Mouse (Mus musculus) megakaryocyte-erythroid progenitor cell, adult 5-6 weeks (primary cell): ENCODE measurements around the gene Ctnna3. TPM values are rescaled to one million over a fixed set of nuclear protein-coding genes. Genes with fewer than 3 reads are reported as not detected.

ENCODE experiments used
- ATAC-seq: replicated peaks from 2 replicates; pipeline ENCODE4 v1.8.0; 2016; ENCODE audit warnings: mild to moderate bottlenecking, inconsistent platforms; ENCODE audit not compliant: severe bottlenecking, poor library complexity, low FRiP score, low TSS enrichment
- total RNA-seq, 2 experiments: library from RNA; stranded (forward) in 1 of 2; stranded (reverse) in 1 of 2; fragments of 200-1000, 215-1000 nt in 1 of 2; fragments of >200 nt in 1 of 2; fragmentation: Nextera tagmentation in 1 of 2; gene quantifications; 2 replicates each; pipeline ENCODE4 v1.2.3; 2014 to 2017

Ctnna3 gene
- total RNA-seq, 2 experiments from 2014 or later = not detected

DNA sequence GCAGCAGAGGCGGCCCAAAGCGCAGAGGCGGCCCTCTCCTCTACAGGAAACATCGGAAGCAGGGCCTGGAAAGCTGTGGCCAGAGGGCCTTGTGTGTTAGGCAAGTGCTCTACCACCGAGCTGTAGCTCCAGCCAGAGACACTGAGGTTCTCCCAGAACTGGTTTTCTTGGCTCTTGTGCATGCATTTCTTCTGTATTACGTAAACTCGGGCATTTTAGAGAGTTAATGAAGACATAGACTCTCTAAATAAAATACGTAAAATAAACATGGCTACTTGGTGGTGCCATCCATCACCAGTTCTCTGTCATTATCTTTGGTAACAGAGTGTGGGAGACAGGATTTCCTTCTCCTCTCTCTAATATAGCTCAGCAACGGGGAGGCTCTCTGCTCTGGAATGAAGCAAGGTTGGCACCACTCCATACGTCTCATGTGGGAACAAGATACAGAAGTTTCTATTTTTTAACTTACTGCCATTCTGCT, 46.3 kb downstream of the Ctnna3 start:
- ATAC-seq = no peak

DNA sequence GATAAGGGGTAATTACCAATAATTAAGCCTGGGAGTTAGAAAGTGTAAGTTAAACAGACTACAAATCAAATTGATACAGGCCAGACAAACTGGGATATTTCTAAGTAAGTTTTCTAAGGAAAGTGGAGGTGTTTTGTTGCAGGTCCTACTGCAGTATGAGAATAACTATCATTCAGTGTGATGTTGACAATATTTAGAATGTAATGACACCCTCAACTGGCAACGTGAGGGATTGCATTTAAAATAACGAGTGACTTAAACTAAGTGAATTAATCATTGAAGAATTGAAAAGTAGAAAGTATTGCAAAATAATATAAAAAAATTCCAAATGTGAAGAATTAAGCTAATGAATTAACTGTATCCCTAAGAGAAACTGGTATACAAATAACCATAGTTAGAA, 49.0 kb downstream of the Ctnna3 start:
- no peak for ATAC-seq

DNA sequence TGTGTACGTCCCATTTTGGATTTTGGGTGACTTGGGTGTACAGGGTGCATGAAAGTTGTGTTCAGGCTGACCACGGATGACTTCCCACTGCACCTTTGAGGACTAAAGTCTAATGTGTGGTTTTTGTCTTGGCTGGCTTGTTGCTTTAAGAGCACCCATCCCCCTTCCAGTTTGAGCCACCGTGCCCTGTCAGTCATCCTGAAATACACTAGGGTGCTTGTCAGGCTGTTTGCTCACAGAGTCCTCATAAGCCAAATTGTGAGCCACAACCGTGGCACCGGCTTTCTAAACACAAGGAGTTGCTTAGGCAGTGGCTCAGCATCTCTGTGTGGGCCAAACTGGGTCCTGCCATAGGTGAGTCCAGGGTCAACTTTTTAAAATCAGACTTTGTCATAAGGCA, 50.2 kb downstream of the Ctnna3 start:
- no peak for ATAC-seq

DNA sequence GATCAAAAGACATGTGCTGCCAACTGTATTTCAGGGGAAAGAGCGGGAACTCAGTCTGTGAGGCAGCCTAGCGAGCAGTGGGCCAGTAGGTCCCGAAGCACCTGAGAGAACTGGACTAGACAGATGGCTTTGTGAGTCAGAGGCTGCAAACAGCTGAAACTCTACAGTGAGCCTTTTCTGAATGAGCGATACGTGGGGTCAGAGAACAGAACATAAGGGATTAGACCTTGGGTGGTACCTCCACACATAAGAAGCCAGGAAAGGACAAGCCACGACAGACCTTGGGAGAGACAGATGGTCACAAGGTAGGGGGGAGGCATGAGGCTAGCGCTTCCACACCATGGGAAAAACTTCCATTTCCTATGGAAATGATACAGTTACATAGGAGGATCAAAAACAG, 58.4 kb downstream of the Ctnna3 start:
- no peak for ATAC-seq

DNA sequence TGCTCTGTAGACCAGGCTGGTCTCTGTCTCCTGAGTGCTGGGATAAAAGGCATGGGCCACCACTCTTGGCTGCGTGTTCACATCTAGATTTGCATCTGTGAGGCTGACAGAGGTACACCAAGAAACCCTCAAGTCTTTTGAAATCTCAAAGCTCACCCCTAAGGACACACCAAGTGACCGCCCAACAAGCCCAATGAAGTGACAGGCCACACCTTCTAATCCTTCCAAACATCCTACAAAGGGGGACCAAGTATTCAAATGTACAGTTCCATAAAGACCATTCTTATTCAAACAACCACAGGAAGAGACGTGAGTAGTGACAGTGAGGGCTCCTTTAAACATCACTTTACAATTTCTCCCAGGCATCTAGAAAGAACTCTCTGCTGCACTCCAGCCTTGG, 94.1 kb downstream of the Ctnna3 start:
- no peak for ATAC-seq

DNA sequence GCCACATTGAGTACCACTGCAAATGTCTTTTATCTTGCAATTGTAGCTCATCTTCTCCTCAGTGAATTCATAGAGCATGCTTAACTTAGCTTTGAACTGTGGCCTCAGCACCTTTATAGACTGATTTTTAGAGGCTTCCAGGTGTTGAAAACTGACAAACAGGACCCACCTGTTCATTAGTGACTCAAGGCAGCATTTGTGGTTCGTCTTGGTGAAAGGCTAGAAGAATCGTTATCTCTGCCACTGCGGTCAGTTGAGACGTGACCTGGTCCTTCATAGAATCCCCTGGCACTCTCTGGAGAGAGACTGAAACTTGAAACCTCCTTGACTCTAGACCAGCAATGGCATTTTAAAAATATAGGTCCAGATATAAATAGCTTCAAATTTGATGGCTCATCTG, 96.1 kb downstream of the Ctnna3 start:
- no peak for ATAC-seq

DNA sequence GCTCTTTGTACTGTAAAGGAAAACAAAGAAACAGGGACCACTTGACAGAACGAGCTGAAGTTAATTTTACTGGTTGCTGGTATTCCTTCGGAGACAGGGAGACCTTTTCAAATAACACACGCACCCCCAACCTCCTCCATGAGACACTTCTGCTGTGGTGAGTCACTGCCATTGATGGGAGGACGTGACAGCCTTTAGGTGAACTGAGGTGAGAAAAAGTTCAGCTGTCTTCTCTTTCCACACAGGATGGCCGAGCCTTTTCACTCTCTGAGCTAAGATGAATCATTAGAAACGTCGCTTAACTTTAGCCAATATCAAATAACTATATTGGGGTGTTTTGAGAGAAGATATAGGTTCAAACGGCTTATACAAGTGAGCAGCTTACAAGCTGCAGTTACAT, 102.5 kb downstream of the Ctnna3 start:
- no peak for ATAC-seq

DNA sequence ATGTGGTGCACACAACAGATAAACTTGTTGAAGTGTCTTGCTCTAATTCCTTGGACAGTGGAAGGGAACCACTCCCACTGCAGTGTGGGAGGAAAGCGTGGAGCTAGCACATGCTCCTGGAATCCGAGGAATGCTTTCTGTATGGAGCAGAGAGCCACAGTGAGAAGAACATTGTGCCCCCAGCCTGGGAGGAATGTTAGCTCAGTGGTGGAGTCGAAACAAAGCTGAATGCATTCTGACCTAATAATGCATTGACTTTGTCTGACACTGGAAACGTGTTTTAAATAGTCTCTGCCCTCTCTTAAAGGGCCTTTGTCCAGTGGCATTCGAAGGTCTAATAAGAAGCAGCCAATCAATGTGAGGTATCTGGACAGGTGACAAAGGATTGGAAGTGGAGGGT, 111.9 kb downstream of the Ctnna3 start:
- ATAC-seq = no peak

DNA sequence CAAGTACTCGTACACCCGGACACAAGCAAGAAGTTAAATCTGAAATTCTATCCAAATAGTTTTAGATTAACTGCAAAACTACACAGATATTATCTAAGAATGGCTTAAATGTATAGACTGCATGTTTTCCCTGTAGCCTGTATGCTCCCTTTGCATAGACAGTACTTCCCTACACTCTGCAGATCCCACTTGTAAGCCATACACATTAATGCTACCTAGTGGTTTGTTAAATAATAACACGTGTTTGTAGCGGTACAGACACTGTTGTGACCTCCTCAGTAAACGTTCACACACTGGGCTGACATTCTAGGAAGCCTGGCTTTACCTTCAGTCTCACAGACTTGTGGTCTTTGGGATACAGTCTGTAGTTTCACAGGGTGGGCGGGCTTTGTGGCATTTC, 112.6 kb downstream of the Ctnna3 start:
- ATAC-seq = no peak

DNA sequence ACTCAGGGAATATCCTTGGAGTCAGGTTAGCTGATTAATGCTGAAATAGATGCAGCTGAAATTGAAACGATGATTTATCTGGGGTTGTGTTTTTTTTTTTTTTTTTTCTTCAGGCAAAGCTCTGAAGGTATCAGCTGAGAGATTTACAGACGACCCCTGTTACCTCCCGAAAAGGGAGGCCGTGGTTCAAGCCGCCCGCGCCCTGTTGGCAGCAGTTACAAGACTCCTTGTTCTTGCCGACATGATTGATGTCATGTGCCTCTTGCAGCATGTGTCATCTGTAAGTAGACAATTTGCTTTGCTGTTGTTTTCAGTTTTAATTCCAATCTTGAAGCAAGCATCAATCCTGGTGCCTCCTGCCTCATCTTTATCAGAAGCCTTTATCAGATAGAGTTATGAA, 136.8 kb downstream of the Ctnna3 start:
- ATAC-seq = no peak

DNA sequence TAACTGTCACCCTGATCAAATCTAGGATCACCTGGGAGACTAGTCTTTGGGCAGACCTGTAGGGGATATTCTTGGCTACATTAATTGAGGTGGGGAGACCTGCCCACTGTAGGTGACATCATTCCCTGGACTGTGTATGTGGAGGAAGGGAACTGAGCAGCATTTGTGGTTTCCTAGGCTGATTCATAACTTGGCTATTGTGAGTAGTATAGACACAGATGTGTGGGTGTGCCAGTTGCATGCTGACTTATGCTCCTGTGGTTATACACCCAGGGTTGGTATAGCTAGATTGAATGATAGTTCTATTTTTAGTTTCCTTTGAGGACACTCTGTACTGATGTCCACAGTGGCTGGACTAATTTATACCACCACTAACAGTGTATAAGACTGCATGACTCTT, 141.7 kb downstream of the Ctnna3 start:
- no peak for ATAC-seq

DNA sequence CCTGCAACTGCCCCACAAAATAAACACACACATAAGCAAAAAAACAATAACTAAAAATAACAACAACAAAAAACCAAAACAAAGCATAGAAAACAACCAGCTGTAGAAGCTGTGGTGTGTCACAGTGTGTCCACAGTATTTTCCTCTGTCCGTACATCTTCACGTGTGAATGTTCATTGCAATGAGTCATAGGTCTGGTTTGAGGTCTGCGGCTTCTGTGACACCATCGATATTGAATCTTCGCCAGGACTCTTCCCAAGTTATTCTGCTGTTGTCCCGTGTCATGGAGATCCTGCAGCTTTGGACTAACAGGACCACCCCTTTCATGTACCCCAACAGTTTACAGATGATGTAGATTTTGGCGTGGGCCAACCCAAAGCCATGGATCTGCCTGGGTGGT, 143.0 kb downstream of the Ctnna3 start:
- ATAC-seq = no peak

DNA sequence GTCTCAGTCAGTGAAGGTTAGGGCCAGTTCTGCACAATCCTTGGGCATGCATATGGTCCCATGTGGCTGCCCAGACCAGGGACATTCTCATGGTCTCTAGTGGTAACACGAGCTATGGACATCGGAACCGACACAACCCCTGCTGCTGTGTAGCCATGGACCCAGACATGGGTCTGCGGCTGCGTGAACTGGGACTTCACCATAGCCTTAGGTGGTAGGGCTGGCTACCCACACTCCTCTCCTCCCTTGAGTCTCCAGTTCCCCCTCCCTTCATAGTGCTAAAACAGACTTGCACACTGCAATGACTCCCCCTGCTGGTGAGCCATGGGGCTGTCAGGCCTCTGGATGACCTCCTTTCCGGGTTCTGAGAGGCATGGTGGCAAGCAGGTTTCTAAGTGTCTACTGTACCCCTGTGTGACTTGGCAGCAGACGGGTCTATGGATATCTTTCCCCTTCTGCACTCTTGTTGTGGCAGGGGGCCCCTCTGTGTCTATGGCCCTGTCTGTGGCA, 144.3 kb downstream of the Ctnna3 start:
- ATAC-seq = peak; percentile 57; the same call in 1 of the 2 replicates

DNA sequence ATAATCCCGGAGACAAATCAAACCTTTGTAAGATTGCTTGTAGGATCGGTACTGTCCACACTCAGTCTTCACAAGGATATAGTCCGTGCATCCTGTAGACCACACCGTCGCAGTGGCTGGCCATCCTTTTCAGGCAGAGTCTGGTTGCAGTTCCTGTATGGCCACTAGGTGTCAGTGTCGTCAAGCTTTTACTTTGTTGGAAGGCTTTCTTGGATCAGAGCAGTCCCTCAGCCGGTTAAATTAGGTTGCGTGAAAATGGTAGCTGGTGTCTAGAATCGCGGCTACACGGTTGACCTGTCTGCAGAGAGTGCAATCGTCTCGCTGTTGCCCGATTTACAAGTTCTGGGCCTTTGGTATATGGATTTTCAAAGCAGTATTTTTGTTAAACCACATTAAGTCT, 152.7 kb downstream of the Ctnna3 start:
- peak; percentile 92 for ATAC-seq

DNA sequence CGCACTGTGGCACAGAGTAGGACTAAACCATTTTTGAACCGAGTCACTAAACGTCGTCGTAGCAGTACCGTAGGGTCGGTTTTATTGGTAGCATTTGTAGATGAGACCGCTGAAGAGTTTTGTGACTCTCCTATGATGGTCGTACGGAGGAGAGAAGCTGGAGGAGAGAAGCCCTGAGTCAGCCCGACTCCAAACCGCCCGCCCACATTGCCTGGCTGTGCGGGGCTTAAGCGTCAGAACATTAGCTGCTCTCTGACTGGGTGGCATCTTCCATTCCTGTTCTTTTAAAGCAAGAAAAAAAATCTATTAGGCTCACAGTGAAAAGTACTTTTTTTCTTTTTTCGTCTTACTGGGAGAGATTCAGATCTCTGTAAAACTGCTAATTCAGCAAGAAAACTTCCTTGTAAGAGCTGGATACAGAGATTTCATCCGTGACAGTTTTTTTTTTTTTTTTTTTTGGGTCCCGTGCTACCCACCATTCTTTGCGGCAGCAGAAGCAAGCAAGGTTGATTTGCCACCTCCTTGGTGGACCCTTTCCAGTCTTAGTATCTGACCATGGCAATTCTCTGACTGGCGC, 154.0 kb downstream of the Ctnna3 start:
- no peak for ATAC-seq

DNA sequence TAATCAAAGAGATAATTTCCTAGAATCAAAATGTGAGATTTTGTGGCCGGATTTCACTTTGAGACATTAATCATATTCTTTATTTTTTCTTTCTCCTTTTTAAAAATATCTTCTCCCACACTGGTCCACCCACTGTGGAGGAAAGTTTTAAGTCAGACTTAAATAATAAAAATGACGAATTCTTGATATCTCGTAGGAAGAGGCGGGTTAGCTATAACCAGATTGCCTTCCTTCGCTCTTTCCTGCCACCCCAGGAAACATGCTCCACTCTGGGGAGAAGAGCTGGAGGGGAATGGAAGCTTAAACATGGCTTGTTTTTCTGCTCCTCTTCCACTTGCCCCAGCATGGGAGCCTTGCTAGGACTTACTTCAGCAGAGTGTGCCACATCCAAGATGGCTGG, 169.5 kb downstream of the Ctnna3 start:
- no peak for ATAC-seq

DNA sequence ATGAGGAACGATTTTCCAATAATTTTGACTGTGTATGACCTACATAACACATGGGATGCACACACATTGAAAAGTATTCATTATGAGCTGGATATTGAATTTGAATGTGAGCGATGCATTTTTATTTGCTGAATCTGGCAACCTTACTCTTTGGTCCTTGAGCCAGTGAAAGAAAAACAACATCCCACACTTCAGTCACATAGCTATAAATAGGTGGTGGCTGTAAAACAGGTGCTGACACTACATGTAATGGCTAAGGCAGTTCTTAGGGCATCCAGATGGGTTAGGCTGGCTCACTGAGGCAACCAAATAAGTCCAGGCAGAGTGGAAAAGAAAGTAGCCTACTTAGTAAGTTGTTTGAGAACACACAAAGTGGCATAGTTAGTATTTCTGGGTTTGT, 171.3 kb downstream of the Ctnna3 start:
- no peak for ATAC-seq

DNA sequence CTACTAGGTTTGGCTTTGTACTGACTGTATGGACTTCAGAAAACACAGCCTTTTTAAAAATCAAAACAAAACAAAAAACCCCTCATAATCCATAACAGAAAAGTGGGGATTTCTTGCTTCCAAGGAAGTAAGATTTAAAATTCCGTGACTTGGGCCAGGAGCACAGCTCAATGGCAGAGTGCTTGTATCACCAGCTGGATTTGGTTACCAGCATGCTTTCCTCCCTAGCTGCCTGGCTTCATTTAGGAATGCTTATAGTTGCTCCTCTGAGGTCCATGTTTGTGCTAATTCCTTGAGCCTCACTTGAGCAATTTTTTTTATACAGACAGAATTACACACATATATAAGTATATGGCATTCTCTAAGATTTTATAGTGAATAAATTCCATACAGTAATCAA, 198.6 kb downstream of the Ctnna3 start:
- no peak for ATAC-seq

DNA sequence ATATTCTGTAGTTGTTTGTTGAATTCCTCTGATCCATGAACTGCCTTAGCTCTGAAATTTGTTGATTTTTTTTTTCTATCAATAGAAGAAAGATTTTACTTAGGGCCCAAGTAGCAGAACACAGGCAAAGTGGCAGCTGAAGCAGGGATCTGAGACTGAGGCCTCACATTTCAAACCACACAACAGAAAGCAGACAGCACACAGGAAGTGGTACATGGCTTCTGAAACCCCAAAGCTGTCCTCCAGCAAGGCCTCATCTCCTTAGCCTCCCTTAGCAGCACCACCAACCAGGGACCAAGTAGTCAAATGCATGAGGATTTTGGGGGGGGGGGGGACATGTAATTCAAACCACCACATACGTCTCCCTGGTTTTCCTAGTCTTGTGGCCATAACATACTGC, 204.0 kb downstream of the Ctnna3 start:
- no peak for ATAC-seq

DNA sequence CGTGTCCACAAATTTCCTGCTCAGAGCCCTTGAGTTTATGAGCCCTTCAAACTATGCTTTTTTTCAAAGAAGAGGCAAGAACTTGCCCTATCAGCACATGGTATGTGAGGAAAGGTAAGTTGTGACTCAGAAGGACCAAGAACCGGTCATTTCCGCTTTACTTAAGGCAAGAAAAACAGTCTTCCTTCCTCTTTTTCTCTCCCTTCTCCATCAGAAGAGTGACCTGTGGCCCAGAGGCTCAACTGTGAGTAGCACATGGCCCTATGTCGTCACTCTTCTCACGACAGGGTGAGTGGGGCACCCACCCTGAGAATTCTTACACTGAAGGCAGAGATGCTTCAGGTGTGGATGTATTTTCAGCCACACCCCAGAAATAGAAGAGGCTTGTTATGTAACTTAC, 208.1 kb downstream of the Ctnna3 start:
- no peak for ATAC-seq

DNA sequence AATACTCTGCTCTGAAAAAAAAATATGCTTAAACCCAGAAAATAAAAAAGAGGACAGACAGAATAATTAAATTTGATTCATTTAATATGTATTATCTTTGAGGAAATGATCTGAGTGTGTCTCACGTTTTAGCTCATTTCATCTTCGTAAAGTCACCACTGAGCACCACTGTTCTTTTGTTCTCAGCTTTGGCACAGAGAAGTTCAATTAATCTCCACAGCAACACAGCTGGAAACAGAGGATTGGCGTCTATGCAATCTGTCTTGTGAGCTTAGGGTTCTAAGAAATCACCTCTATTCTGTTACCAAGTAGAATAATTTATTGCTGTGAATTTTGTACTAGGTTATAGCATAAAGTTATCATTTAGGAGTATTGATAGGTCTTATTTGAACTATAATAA, 217.4 kb downstream of the Ctnna3 start:
- no peak for ATAC-seq

DNA sequence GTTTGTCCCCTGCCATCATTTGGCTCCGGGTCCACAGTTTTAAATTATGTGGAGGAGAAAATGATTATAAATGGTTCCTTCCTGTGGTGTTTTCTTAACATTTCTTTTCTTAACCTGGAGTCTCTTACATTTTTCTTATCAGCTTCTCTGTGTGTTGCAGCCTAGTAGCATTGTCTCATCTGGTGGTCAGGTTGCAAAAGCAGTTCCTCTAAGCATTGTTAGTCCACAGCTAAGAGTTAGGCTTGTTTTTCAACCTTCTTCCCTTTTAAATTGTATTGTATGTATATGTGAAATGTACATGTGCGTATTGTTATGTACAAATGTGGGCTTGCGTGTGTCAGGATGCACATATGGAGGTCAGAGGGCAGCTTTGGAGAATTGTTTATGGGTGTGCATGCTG, 220.4 kb downstream of the Ctnna3 start:
- no peak for ATAC-seq
